Mouse (Mus musculus): ENCODE measurements around the gene A430078G23Rik.
"Not testable (repeated sequence)": the region's sequence is repeated elsewhere in the genome, so short reads cannot be mapped to it uniquely, and the experiment has no call there.

The A430078G23Rik gene

GRCm38 (mm10) chr8:3353189-3353810, at the start of gene A430078G23Rik:
A430078G23Rik (plus strand) TSS chr8:3353415.
- peaks cover 4% of the 10 kb centered on the region; the same call in 1 of the 2 replicates for H3K36me3 ChIP-seq (ENCODE audit: control insufficient read depth, insufficient read depth, low read length, poor library complexity, severe bottlenecking)
- H3K27me3 ChIP-seq (ENCODE audit: control insufficient read depth, insufficient read depth, low read length, poor library complexity, severe bottlenecking) = no peaks in the 10 kb centered on the region
- DNase-seq (ENCODE audit: low read depth, low spot score) = peak; percentile 79

DNA sequence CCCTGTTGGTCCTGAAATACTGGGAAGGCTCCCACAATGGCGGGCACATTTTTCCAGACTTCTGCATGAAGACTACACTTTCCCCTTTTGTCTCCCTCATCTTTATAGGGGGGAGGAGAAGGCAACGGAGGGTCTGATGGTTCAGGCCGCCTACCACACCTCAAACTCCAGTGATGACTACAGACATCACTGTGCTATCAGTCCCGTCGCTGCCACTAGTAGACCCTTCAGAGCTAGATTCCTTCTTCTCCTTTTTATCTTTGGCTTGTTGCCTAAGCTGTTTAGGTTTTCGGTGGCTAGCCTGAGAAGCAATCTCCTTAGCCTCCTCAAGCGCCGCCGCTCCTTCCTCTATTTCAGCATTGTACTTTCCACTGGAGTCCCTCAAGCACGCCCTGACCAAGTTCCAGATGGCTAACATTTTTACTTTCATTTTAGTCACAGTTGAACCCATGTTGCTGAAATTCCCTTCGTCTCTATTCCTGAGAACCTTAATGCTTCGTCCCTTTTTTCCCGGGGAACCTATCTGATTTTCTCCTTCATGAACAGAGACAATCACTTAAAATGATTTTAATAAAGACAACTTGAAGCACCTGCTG, 44.9 kb upstream of the A430078G23Rik start:
- not testable (repeated sequence) for H3K36me3 ChIP-seq (ENCODE audit: control insufficient read depth, insufficient read depth, low read length, poor library complexity, severe bottlenecking); H3K27me3 ChIP-seq (ENCODE audit: control insufficient read depth, insufficient read depth, low read length, poor library complexity, severe bottlenecking)
- DNase-seq (ENCODE audit: low read depth, low spot score) = peak; percentile 33

DNA sequence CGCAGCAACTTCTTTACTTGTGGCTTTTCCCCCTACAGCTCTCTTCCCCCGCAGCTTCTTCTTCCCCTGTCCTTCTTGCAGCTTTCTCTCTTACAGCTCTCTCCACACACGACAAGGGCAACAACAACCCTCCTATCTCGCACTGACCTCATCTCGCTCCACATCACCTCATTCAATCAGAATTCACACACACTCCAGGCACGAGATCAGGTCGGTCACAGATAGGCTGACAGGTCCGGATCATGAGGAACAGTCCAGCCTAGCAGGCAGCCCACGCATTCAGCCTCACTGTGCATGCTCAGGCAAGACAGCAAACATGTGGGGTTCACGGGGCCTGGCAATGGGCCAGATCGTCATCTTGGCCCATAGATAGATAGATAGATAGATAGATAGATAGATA, 43.6 kb upstream of the A430078G23Rik start:
- Histone ChIP-seq H3K36me3 (ENCODE audit: control insufficient read depth, insufficient read depth, low read length, poor library complexity, severe bottlenecking) (no peaks in the 10 kb centered on the region), H3K27me3 (ENCODE audit: control insufficient read depth, insufficient read depth, low read length, poor library complexity, severe bottlenecking) (no peaks in the 10 kb centered on the region)
- DNase-seq (ENCODE audit: low read depth, low spot score) = no peak

DNA sequence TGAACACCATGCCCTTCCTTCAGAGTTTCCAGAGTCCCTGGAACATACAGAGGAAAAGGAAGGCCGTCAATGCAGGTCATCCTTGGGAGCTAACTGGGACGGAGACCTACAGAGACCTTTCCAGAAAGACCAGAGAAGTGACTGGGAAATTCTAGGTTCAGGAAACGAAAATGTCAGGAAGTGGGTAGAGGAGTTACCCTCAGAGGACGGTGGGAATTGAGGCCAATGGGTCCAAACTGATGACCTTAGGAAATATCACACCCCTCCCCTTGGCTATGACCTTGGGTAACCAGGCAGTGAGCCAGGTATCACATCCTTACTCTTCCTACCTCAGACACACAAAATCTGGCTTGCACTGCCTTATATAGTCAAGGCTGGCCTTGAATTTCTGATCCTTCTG, 41.7 kb upstream of the A430078G23Rik start:
- Histone ChIP-seq H3K27me3 (ENCODE audit: control insufficient read depth, insufficient read depth, low read length, poor library complexity, severe bottlenecking) (no peaks in the 10 kb centered on the region), H3K36me3 (ENCODE audit: control insufficient read depth, insufficient read depth, low read length, poor library complexity, severe bottlenecking) (no peaks in the 10 kb centered on the region)
- DNase-seq (ENCODE audit: low read depth, low spot score) = no peak

DNA sequence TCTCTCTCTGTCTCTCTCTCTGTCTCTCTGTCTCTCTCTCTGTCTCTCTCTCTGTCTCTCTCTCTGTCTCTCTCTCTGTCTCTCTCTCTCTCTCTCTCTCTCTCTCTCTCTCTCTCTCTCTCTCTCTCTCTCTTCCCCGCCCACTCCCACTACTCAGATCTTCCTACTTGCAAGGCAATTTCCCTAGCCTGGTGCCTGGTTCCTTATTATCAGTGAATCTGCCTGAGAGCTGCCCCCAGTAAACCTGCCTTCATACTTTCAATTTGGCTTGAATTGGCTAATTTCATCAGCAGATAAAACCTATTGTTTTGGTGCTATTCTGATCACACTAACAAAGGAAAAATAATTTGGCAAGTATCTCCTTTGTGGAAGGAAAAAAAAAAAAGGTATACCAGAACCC, 39.8 kb upstream of the A430078G23Rik start:
- not testable (repeated sequence) for H3K27me3 ChIP-seq (ENCODE audit: control insufficient read depth, insufficient read depth, low read length, poor library complexity, severe bottlenecking); H3K36me3 ChIP-seq (ENCODE audit: control insufficient read depth, insufficient read depth, low read length, poor library complexity, severe bottlenecking); DNase-seq (ENCODE audit: low read depth, low spot score)

DNA sequence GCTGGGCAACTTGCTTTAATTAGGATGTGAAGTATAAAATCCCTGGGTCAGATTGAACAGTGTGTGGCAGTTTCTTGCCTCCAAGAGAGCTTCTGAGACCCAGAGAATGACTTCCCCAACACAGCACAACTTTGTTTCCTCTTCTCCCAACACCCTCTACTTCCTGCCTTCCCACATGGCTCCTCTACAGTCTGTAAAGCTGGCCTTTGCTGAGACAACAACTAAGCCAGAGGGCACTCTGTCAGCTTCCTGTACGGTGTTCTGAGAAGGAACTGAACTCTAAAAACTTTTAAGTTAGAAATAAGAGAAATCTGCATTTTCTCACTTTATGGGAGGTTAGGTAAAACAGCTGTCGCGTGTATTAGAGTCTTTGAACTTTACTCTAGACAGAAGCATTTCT, 39.4 kb upstream of the A430078G23Rik start:
- no peak for DNase-seq (ENCODE audit: low read depth, low spot score)
- Histone ChIP-seq H3K27me3 (ENCODE audit: control insufficient read depth, insufficient read depth, low read length, poor library complexity, severe bottlenecking) (no peaks in the 10 kb centered on the region), H3K36me3 (ENCODE audit: control insufficient read depth, insufficient read depth, low read length, poor library complexity, severe bottlenecking) (no peaks in the 10 kb centered on the region)

DNA sequence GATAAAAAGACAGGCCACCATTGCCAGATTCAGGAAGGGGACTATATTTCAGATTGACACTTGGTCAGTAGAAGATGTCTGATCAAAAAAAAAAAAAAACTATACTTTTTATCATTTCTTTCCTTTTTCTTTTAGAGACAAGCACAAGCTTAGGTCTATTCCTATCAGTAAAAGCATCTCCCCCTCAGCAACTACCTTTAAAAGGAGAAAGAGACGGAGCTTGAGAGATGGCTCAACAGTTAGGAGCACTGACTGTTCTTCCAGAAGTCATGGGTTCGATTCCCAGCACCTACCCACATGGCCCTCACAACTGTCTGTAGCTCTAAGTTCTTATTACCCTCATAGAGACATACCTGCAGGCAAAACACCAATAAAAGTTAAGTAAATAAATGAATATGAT, 38.9 kb upstream of the A430078G23Rik start:
- H3K36me3 ChIP-seq (ENCODE audit: control insufficient read depth, insufficient read depth, low read length, poor library complexity, severe bottlenecking) = no peaks in the 10 kb centered on the region
- no peak for DNase-seq (ENCODE audit: low read depth, low spot score)

GRCm38 (mm10) chr8:3316585-3316984, 36.6 kb upstream of the A430078G23Rik start:
- Histone ChIP-seq H3K27me3 (ENCODE audit: control insufficient read depth, insufficient read depth, low read length, poor library complexity, severe bottlenecking) (no peaks in the 10 kb centered on the region), H3K36me3 (ENCODE audit: control insufficient read depth, insufficient read depth, low read length, poor library complexity, severe bottlenecking) (no peaks in the 10 kb centered on the region)
- DNase-seq (ENCODE audit: low read depth, low spot score) = no peak

More for the DNA sequence above, 38.9 kb upstream of the A430078G23Rik start:
- H3K27me3 ChIP-seq (ENCODE audit: control insufficient read depth, insufficient read depth, low read length, poor library complexity, severe bottlenecking) = no peaks in the 10 kb centered on the region

DNA sequence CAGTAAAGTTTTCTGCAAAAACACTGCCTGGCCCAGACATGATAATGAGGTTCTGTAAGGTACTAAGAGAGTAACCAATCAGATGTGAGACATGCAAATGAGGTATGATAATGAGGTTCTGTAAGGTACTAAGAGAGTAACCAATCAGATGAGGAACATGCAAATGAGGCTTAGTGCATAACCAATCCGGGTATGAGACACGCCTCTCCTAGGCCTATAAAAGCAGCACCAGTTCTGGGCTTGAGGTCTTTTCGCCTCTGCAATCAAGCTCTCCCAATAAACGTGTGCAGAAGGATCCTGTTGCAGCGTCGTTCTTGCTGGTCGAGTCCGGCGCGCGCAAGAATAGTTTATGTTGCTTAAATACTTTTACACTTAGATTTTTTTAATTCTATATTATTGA, 33.9 kb upstream of the A430078G23Rik start:
- not testable (repeated sequence) for DNase-seq (ENCODE audit: low read depth, low spot score); H3K27me3 ChIP-seq (ENCODE audit: control insufficient read depth, insufficient read depth, low read length, poor library complexity, severe bottlenecking); H3K36me3 ChIP-seq (ENCODE audit: control insufficient read depth, insufficient read depth, low read length, poor library complexity, severe bottlenecking)

GRCm38 (mm10) chr8:3324253-3324652, 29.0 kb upstream of the A430078G23Rik start:
- DNase-seq (ENCODE audit: low read depth, low spot score) = no peak
- no peaks in the 10 kb centered on the region for H3K36me3 ChIP-seq (ENCODE audit: control insufficient read depth, insufficient read depth, low read length, poor library complexity, severe bottlenecking)
- H3K27me3 ChIP-seq (ENCODE audit: control insufficient read depth, insufficient read depth, low read length, poor library complexity, severe bottlenecking) = no peaks in the 10 kb centered on the region

DNA sequence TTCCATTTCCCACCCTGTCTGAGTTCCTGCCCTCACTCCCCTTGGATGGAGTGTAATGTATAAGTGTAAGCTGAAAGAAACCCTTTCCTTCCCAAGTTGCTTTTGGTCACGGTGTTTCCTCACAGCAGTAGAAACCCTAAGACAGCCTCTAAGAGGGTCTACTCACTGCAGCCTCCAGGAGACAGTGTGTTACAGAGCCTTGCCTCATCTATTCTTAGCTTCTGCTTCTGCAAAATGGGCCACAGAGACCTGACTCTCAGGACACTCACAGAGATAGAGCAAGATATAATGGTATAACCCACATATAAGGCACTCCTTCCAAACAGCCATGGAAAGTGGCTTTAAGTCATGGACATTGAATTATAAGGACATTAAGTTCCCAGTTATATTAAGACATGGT, 26.2 kb upstream of the A430078G23Rik start:
- Histone ChIP-seq H3K27me3 (ENCODE audit: control insufficient read depth, insufficient read depth, low read length, poor library complexity, severe bottlenecking) (no peaks in the 10 kb centered on the region), H3K36me3 (ENCODE audit: control insufficient read depth, insufficient read depth, low read length, poor library complexity, severe bottlenecking) (no peaks in the 10 kb centered on the region)
- no peak for DNase-seq (ENCODE audit: low read depth, low spot score)

- DNase-seq (ENCODE audit: low read depth, low spot score) = peak; percentile 63
- Histone ChIP-seq H3K36me3 (ENCODE audit: control insufficient read depth, insufficient read depth, low read length, poor library complexity, severe bottlenecking) (no peaks in the 10 kb centered on the region), H3K27me3 (ENCODE audit: control insufficient read depth, insufficient read depth, low read length, poor library complexity, severe bottlenecking) (no peaks in the 10 kb centered on the region)
These were observed 25.5 kb upstream of the A430078G23Rik start for GRCm38 (mm10) chr8:3327538-3328245.

DNA sequence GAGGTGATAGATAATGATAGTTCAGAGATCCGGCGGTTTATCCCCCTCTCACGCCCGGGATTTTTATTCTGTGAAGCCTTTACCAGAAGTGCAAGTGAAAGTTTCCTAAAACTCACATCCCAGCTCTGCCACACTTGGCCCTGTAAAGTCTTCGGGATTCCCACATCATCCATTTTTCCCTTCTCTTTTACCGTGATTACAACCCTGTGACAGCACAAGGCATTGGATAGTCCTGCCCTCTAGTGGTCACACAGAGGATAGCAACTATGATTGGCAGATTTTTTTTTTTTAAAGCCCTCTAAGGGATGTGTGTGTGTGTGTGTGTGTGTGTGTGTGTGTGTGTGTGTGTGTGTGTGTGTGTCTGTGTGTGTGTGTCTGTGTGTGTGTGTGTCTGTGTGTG, 22.6 kb upstream of the A430078G23Rik start:
- H3K27me3 ChIP-seq (ENCODE audit: control insufficient read depth, insufficient read depth, low read length, poor library complexity, severe bottlenecking) = no peaks in the 10 kb centered on the region
- no peaks in the 10 kb centered on the region for H3K36me3 ChIP-seq (ENCODE audit: control insufficient read depth, insufficient read depth, low read length, poor library complexity, severe bottlenecking)
- DNase-seq (ENCODE audit: low read depth, low spot score) = peak; percentile 75

- no peaks in the 10 kb centered on the region for H3K27me3 ChIP-seq (ENCODE audit: control insufficient read depth, insufficient read depth, low read length, poor library complexity, severe bottlenecking)
- no peak for DNase-seq (ENCODE audit: low read depth, low spot score)
- H3K36me3 ChIP-seq (ENCODE audit: control insufficient read depth, insufficient read depth, low read length, poor library complexity, severe bottlenecking) = no peaks in the 10 kb centered on the region
These were observed 21.5 kb upstream of the A430078G23Rik start for GRCm38 (mm10) chr8:3331692-3332091.

- Histone ChIP-seq H3K27me3 (ENCODE audit: control insufficient read depth, insufficient read depth, low read length, poor library complexity, severe bottlenecking) (no peaks in the 10 kb centered on the region), H3K36me3 (ENCODE audit: control insufficient read depth, insufficient read depth, low read length, poor library complexity, severe bottlenecking) (no peaks in the 10 kb centered on the region)
- peak; percentile 38 for DNase-seq (ENCODE audit: low read depth, low spot score)
These were observed 17.3 kb upstream of the A430078G23Rik start for GRCm38 (mm10) chr8:3335881-3336280.
